Mouse (Mus musculus) left cerebral cortex, adult 11 months (tissue): ENCODE data around the gene Ubc.
A peak's percentile ranks its signal among the peaks of the same experiment; 100 is the strongest.

ENCODE experiments used
- DNase-seq: peaks from one replicate; pipeline ENCODE4 v3.0.0; 2022; ENCODE audit warnings: low spot score

The Ubc gene

GRCm38 (mm10) chr5:125382673-125383558 is 7.1 kb downstream of the Ubc start:
- DNase-seq = no peak

GRCm38 (mm10) chr5:125381954-125382672 is 7.9 kb downstream of the Ubc start:
- no peak for DNase-seq

- no peak for DNase-seq
These were observed 11.1 kb downstream of the Ubc start for GRCm38 (mm10) chr5:125378919-125379318.

GRCm38 (mm10) chr5:125377214-125377613 is 12.8 kb downstream of the Ubc start:
- no peak for DNase-seq

- DNase-seq = no peak
These were observed 14.1 kb downstream of the Ubc start for GRCm38 (mm10) chr5:125375871-125376270.

GRCm38 (mm10) chr5:125372027-125372426 is 18.0 kb downstream of the Ubc start:
- DNase-seq = no peak

DNA sequence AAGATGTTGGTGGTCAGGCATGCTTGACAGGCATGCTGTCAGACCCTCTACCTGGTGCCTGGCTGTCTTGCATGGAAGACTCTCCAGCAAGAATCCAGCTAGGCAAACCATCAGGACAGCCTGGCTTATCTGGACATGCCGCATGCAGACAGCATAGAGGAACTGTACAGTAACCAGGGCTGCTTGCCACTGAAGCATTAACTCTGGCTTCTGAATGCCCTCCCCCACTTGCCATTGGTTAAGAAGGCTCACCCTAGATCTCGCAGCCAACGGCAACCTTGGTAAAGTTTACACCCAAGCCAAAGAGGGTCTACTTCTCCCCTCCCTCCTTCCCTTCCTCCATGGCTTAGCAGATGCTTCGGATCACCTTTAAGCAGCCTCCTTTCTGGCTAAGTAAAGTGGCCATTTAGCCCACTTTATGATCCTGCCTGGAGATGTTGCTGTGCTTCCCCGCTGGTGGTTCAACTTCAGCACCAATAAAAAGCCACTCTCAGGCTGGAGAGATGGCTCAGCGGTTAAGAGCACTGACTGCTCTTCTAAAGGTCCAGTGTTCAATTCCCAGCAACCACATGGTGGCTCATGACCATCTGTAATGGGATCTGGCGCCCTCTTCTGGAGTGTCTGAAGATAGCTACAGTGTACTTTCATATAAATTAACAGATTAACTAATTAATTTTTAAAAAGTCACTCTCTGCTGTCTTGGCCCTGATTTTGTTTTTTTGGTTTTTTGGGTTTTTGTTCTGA is 18.9 kb downstream of the Ubc start:
- DNase-seq = no peak

DNA sequence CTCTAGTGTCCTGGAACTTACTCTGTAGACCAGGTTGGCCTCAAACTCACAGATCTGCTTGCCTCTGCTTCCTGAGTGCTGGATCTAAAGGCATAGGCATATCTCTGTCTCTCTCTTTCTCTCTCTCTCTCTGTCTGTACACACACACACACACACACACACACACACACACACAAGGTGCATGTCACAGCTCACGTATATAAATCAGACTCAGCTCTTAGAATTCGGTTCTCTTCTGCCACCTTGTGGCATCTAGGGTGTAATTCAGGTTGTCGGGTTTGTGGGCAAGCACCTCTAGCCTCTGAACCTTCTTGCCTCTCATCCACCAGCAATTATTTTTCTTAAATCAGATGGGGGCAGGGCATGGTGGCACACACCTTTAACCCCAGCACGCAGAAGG is 21.4 kb downstream of the Ubc start:
- DNase-seq = peak; percentile 74

- no peak for DNase-seq
These were observed 21.8 kb downstream of the Ubc start for GRCm38 (mm10) chr5:125368156-125368555.

DNA sequence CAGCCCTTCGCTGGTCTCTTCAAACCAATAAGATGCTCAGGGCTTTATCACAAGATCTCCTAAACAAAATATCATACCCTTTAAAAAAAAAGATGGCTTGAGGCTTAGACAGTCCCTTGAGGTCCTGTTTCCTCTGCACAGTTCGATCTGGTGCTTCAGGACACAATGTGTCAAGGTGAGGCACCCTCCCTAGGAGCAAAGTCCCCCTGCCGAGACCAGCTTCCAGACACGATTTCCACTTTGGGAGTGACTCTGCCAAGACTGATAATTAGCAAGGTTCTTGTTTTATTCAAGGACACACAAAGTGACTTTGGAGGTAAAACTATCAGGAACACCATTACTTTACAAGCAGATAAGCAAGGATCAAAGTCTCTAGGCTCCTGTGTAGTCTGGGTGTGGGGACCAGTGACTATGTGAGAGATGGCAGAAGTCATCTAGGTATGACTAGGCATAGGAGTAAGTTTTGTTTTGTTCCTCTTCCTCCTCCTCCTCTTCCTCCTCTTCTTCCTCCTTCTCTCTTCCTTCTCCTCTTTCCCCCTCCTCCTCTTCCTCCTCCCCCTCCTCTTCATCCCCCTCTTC is 25.1 kb downstream of the Ubc start:
- DNase-seq = no peak

DNA sequence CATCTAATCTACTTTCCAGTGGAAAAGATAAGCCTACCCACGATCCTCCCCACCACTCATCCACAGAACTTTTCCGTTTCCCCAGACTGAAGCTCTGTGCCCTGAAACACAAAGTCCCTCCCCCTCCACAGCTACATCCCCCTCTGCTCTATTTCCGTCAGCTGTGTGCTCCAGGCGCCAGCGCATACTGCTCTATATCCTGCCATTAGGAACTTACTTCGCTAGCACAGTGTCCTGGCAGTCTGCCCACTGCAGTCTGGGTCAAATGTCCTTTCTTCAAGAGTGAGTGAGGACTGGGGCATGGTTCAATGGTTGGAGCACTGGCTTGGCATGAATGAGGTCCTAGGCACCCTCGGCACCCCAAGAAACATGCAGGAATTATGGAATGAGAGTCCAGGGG is 26.1 kb downstream of the Ubc start:
- DNase-seq = no peak

- DNase-seq = no peak
These were observed 29.0 kb downstream of the Ubc start for GRCm38 (mm10) chr5:125360981-125361510.

DNA sequence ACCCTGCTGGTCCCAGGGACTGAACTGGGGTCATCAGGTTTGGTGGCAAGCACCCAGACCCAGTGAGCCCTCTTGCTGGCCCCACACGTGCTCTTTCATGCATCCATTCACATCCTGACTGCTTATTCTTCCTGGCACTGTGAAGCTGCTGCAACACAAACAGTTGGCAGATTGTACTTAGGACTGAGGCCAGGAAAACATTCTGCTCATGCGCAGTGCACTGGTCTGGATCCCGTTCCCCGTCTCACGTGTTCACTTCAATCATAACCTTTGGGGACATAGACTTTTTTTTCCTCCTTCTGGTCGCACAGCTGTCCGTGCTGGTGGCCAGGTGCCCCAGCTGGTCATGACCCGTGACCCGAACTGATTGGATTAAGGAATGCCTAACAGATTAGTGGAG is 29.4 kb downstream of the Ubc start:
- no peak for DNase-seq

DNA sequence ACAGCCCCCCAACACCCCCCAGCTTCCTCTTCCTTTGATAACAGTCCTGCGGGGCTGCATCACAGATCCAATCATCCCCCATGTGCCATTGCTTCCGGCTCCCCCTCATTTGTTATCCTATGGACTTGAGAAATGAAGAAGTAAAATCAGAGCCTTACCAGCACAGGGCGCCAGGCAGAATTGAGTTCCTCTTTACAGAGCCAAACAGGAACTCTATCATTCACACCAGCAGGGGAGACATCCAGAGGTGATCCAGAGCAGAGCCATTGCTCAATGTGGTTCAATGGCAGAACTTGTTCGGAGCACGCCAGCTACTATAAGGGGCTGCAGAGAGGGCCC is 31.8 kb downstream of the Ubc start:
- DNase-seq = no peak

DNA sequence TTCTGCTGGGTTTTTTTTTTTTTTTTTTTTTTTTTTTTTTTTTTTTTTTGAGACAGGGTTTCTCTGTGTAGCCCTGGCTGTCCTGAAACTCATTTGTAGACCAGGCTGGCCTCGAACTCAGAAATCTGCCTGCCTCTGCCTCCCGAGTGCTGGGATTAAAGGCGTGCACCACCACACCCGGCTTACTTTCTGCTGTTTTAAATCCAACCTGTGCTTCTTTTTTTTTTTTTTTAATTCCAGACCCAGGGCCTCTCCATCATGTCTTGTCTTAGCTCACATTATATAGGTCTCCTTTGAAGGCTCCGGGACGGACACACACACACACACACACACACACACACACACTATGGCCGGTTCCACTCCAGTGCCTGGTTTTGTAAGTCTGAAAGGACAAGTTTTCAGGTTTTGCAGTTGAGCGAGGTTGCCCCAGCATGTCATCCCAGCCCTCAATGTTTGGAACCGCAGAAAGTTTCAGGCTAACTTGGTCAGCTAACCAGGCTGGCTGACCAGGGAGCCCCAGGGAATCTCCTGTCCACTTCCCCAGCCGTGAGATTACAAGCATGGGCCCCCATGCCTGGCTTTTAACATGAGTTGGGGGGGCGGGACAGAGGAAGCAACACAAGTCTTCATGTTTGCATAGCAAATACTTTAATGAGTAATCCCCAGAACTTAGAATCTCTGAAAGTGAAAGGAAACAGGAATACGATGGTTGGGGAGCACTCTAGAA is 32.3 kb downstream of the Ubc start:
- DNase-seq = no peak

DNA sequence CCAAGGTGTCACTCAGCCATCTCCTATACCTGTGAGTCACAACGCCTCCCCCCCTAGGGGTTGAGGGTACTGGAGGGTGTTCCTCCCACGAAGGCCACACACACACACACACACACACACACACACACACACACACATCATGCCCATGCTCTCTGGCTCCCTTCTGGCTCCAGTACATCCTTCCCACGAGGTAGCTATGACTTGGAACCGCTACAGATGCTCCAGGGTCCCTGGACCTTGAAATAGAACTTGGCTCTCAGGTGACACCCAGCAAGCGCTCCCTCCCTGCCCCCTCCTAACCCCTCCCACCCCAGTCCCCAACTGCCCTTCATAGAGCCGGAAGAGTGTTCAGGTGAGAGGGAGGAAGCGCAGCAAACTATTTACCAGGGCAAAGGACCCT is 34.4 kb downstream of the Ubc start:
- DNase-seq = no peak

- DNase-seq = no peak
These were observed 35.0 kb downstream of the Ubc start for GRCm38 (mm10) chr5:125354885-125355492.

GRCm38 (mm10) chr5:125352781-125353294 is 37.2 kb downstream of the Ubc start:
- DNase-seq = no peak

- no peak for DNase-seq
These were observed 38.1 kb downstream of the Ubc start for GRCm38 (mm10) chr5:125351939-125352338.

DNA sequence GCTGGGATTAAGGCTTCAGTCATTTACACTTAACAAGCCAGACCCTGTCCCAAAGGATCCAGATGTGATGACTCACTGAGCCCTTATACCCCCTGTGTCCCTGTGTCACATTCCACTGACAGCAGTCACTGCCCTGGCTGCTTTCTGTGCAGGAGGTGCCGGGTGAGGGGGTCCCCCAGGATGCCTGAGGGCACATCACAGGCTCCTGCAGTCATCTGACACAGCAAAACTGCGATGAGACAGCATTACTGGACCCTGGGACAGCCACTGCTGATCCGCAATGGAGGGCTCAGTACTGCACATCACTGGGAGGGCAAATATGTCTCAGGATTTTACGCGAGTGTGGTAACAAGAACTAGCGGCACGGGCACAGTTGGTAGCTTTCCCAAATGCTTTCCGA is 38.9 kb downstream of the Ubc start:
- no peak for DNase-seq

DNA sequence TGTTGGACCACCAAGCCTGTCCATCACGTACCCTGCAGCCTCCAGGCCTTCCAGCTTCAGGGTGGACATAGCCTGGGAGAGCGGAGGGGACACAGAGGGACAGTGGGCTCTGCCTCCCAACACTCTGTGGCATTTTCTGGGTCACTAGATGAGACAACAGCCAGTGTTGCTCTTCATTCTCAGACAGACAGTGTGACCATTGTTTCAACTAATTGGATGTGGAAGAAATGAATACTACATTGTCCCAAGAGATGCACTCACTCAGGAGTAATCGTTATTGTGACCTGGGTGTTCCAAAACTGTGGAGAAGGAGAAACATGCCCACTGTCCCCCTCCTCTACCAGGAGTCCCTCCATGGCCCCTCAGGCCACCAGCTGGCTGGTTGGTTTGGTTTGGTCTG is 40.6 kb downstream of the Ubc start:
- no peak for DNase-seq
